Mouse (Mus musculus): ENCODE results near the gene Cks1b. TPM values are rescaled to one million over a fixed set of nuclear protein-coding genes. Genes with fewer than 3 reads are reported as not detected.

Gene Cks1b
- polyA plus RNA-seq, 1 experiment from 2014 or later, result 291 TPM

- H3K4me1 ChIP-seq, result peaks cover 10% of the 10 kb centered on the region
- ATAC-seq (ENCODE audit: low FRiP score, low read depth), result no peak
- H3K36me3 ChIP-seq, result no peaks in the 10 kb centered on the region
- no peak overlapping the region for H3K4me2 ChIP-seq (replicated peaks)
- no peak overlapping the region for H3K9ac ChIP-seq (replicated peaks)
- WGBS, result 41% methylated on average over 5 of the region's 5 CpGs
- no peaks in the 10 kb centered on the region for H3K9me3 ChIP-seq
- H3K27ac ChIP-seq (replicated peaks), result no peak overlapping the region
- H3K27me3 ChIP-seq, result peaks cover 6% of the 10 kb centered on the region; the same call in 1 of the 2 replicates
- H3K4me3 ChIP-seq, result no peak overlapping the region
Observed at GRCm38 (mm10) chr3:89373581-89374231, 44.5 kb downstream of the Cks1b start.

- H3K4me3 ChIP-seq, result no peak overlapping the region
- H3K27me3 ChIP-seq, result peaks cover 26% of the 10 kb centered on the region; the same call in 1 of the 2 replicates
- ATAC-seq (ENCODE audit: low FRiP score, low read depth), result no peak
- H3K36me3 ChIP-seq, result no peaks in the 10 kb centered on the region
- no peak overlapping the region for H3K27ac ChIP-seq (replicated peaks)
- H3K9ac ChIP-seq (replicated peaks), result no peak overlapping the region
- no peaks in the 10 kb centered on the region for H3K9me3 ChIP-seq
- no peaks in the 10 kb centered on the region for H3K4me1 ChIP-seq
- 75% methylated on average over 11 of the region's 11 CpGs for WGBS
- H3K4me2 ChIP-seq (replicated peaks), result no peak overlapping the region
Observed at GRCm38 (mm10) chr3:89367338-89367737, 50.8 kb downstream of the Cks1b start.

- ATAC-seq (ENCODE audit: low FRiP score, low read depth), result no peak
- WGBS, result 73% methylated on average over 20 of the region's 20 CpGs
Observed at GRCm38 (mm10) chr3:89365486-89366414, 52.4 kb downstream of the Cks1b start.

More at GRCm38 (mm10) chr3:89365486-89366414, 52.4 kb downstream of the Cks1b start:
- no peak overlapping the region for H3K9ac ChIP-seq (replicated peaks)
- peaks cover 25% of the 10 kb centered on the region; the same call in 1 of the 2 replicates for H3K27me3 ChIP-seq
- no peak overlapping the region for H3K27ac ChIP-seq (replicated peaks)
- H3K4me3 ChIP-seq, result no peak overlapping the region
- no peak overlapping the region for H3K4me2 ChIP-seq (replicated peaks)
- no peaks in the 10 kb centered on the region for H3K4me1 ChIP-seq
- no peaks in the 10 kb centered on the region for H3K36me3 ChIP-seq
- H3K9me3 ChIP-seq, result no peaks in the 10 kb centered on the region

Other genes with a start within 250 kb of the Cks1b start
- 94.2 and 97.1 TPM in 2 replicates for gene Scamp3, start 240.9 kb downstream of the Cks1b start, polyA plus RNA-seq (2016; fragmentation: Nextera tagmentation; extraction: Ambion mirVana)
- 29.5 and 30.3 TPM in 2 replicates for gene Fam189b, start 235.2 kb downstream of the Cks1b start, polyA plus RNA-seq (2016; fragmentation: Nextera tagmentation; extraction: Ambion mirVana)
- gene Gba, start 215.5 kb downstream of the Cks1b start, polyA plus RNA-seq (2016; fragmentation: Nextera tagmentation; extraction: Ambion mirVana), result 42.4 and 45.8 TPM in 2 replicates
- gene Thbs3, start 203.2 kb downstream of the Cks1b start, polyA plus RNA-seq (2016; fragmentation: Nextera tagmentation; extraction: Ambion mirVana), result 105 and 107 TPM in 2 replicates
- gene Mtx1, start 191.3 kb downstream of the Cks1b start, polyA plus RNA-seq (2016; fragmentation: Nextera tagmentation; extraction: Ambion mirVana), result 183 and 185 TPM in 2 replicates
- 3.8 and 5.2 TPM in 2 replicates for gene Muc1, start 189.3 kb downstream of the Cks1b start, polyA plus RNA-seq (2016; fragmentation: Nextera tagmentation; extraction: Ambion mirVana)
- 253 and 255 TPM in 2 replicates for gene Krtcap2, start 172.4 kb downstream of the Cks1b start, polyA plus RNA-seq (2016; fragmentation: Nextera tagmentation; extraction: Ambion mirVana)
- 25.1 and 25.5 TPM in 2 replicates for gene Trim46, start 172.1 kb downstream of the Cks1b start, polyA plus RNA-seq (2016; fragmentation: Nextera tagmentation; extraction: Ambion mirVana)
- 72.2 and 76.1 TPM in 2 replicates for gene Dpm3, start 159.0 kb downstream of the Cks1b start, polyA plus RNA-seq (2016; fragmentation: Nextera tagmentation; extraction: Ambion mirVana)
- 38.1 and 39.6 TPM in 2 replicates for gene Slc50a1, start 147.8 kb downstream of the Cks1b start, polyA plus RNA-seq (2016; fragmentation: Nextera tagmentation; extraction: Ambion mirVana)
- 9.5 and 11.0 TPM in 2 replicates for gene Efna1, start 137.2 kb downstream of the Cks1b start, polyA plus RNA-seq (2016; fragmentation: Nextera tagmentation; extraction: Ambion mirVana)
- gene Efna3, start 95.4 kb downstream of the Cks1b start, polyA plus RNA-seq (2016; fragmentation: Nextera tagmentation; extraction: Ambion mirVana), result 10.7 and 11.1 TPM in 2 replicates
- gene Efna4, start 80.4 kb downstream of the Cks1b start, polyA plus RNA-seq (2016; fragmentation: Nextera tagmentation; extraction: Ambion mirVana), result 16.8 and 17.3 TPM in 2 replicates
- gene Adam15, start 68.4 kb downstream of the Cks1b start, polyA plus RNA-seq (2016; fragmentation: Nextera tagmentation; extraction: Ambion mirVana), result 35.0 and 37.0 TPM in 2 replicates
- gene Dcst2, start 56.4 kb downstream of the Cks1b start, polyA plus RNA-seq (2016; fragmentation: Nextera tagmentation; extraction: Ambion mirVana), result 0.22 and 0.29 TPM in 2 replicates
- 0.20 and 0.65 TPM in 2 replicates for gene Dcst1, start 53.1 kb downstream of the Cks1b start, polyA plus RNA-seq (2016; fragmentation: Nextera tagmentation; extraction: Ambion mirVana)
- gene Zbtb7b, start 23.6 kb downstream of the Cks1b start, polyA plus RNA-seq (2016; fragmentation: Nextera tagmentation; extraction: Ambion mirVana), result 0.63 and 0.71 TPM in 2 replicates
- 1.1 and 1.5 TPM in 2 replicates for gene Lenep, start 15.6 kb downstream of the Cks1b start, polyA plus RNA-seq (2016; fragmentation: Nextera tagmentation; extraction: Ambion mirVana)
- gene Flad1, start 6.5 kb downstream of the Cks1b start, polyA plus RNA-seq (2016; fragmentation: Nextera tagmentation; extraction: Ambion mirVana), result 34.4 and 34.7 TPM in 2 replicates
- gene Shc1, start 60 bp upstream of the Cks1b start, polyA plus RNA-seq (2016; fragmentation: Nextera tagmentation; extraction: Ambion mirVana), result 33.0 and 43.5 TPM in 2 replicates
- gene Pygo2, start 11.8 kb upstream of the Cks1b start, polyA plus RNA-seq (2016; fragmentation: Nextera tagmentation; extraction: Ambion mirVana), result 52.5 and 58.3 TPM in 2 replicates
- gene Pbxip1, start 18.3 kb upstream of the Cks1b start, polyA plus RNA-seq (2016; fragmentation: Nextera tagmentation; extraction: Ambion mirVana), result 16.1 and 17.9 TPM in 2 replicates
- gene Pmvk, start 36.2 kb upstream of the Cks1b start, polyA plus RNA-seq (2016; fragmentation: Nextera tagmentation; extraction: Ambion mirVana), result 73.7 and 77.9 TPM in 2 replicates
- 1.8 and 3.0 TPM in 2 replicates for gene Kcnn3, start 101.8 kb upstream of the Cks1b start, polyA plus RNA-seq (2016; fragmentation: Nextera tagmentation; extraction: Ambion mirVana)

Data from midbrain, embryonic 12.5 days (tissue).